8 mouse cellular contexts compared by ENCODE assay signal in genomic region chrX:136707446-136708167, GRCm38 (mm10). TPM values are rescaled to one million over a fixed set of nuclear protein-coding genes. Genes with fewer than 3 reads are reported as not detected.
DNase-seq lines count a peak whose midpoint lies in the region; ATAC-seq and TF ChIP-seq lines count a peak whose summit lies in the region.

Tceal1 (plus strand) TSS chrX:136707982.

- TF ChIP-seq CTCF in cortical plate, adult 2 months (IDR thresholded peaks at IDR 0.05; ENCODE audit: extremely low read depth, insufficient read depth, low read length): no peak
- TF ChIP-seq CTCF in hindbrain, postnatal 0 days (IDR thresholded peaks at IDR 0.05; ENCODE audit: low read depth): no peak

- H3K36me3 ChIP-seq in hindbrain, postnatal 0 days (ENCODE audit: insufficient read depth, low read length): no peaks in the 10 kb centered on the region
- H3K36me3 ChIP-seq in macrophage (ENCODE audit: inconsistent target): no peaks in the 10 kb centered on the region

- peak; percentile 76 for DNase-seq in adrenal gland, postnatal 10 days
- peak; percentile 28 to 41 for DNase-seq in gastrocnemius, adult 8-10 months (ENCODE audit: low spot score in 2 of 2)
- peak; percentile 84 for DNase-seq in hindbrain, postnatal 0 days (ENCODE audit: low spot score)
- DNase-seq in left cerebral cortex, adult 8-10 months (ENCODE audit: low spot score in 2 of 2): peak; percentile 35 to 58
- DNase-seq in right cerebral cortex, adult 2 months (ENCODE audit: low spot score in 2 of 2): peak; percentile 59 to 71

- no peaks in the 10 kb centered on the region for H3K27me3 ChIP-seq in hindbrain, postnatal 0 days (ENCODE audit: insufficient read depth, low read length)

- H3K79me2 ChIP-seq in macrophage (ENCODE audit: inconsistent target): no peaks in the 10 kb centered on the region

- 22% methylated on average over 15 of the region's 15 CpGs for WGBS in hindbrain, postnatal 0 days
- 24% methylated on average over 14 of the region's 15 CpGs for WGBS in macrophage (ENCODE audit: missing documents)

- peak; percentile 95 for ATAC-seq in hindbrain, postnatal 0 days
- ATAC-seq in monocyte, adult 5-6 weeks (replicated peaks; ENCODE audit: insufficient number of reproducible peaks, low FRiP score, low TSS enrichment, poor library complexity, severe bottlenecking): no peak

- H3K4me2 ChIP-seq in hindbrain, postnatal 0 days (ENCODE audit: low read depth, low read length): peak within 1 kb of the TSS; percentile 61

- peak; percentile 84 for TF ChIP-seq POLR2A in cortical plate, adult 2 months (IDR thresholded peaks at IDR 0.05; ENCODE audit: extremely low read depth, insufficient read depth, low read length)

- H3K4me1 ChIP-seq in cortical plate, adult 2 months (ENCODE audit: control insufficient read depth, insufficient read depth, low read length): no peaks in the 10 kb centered on the region
- no peaks in the 10 kb centered on the region for H3K4me1 ChIP-seq in hindbrain, postnatal 0 days (ENCODE audit: insufficient read depth, low read length)

- no peaks in the 10 kb centered on the region for H3K9me3 ChIP-seq in hindbrain, postnatal 0 days (ENCODE audit: low read length)

- peak within 1 kb of the TSS; percentile 70 for H3K4me3 ChIP-seq in cortical plate, adult 2 months (ENCODE audit: insufficient read depth, low read length)
- peak within 1 kb of the TSS; percentile 44 for H3K4me3 ChIP-seq in hindbrain, postnatal 0 days (ENCODE audit: low read length)
- peak within 1 kb of the TSS; percentile 34 for H3K4me3 ChIP-seq in macrophage (ENCODE audit: inconsistent target)

- peak within 1 kb of the TSS; percentile 56 for H3K27ac ChIP-seq in cortical plate, adult 2 months (ENCODE audit: insufficient read depth, low read length)
- peak within 1 kb of the TSS; percentile 86 for H3K27ac ChIP-seq in hindbrain, postnatal 0 days
- H3K27ac ChIP-seq in macrophage: no peak within 1 kb of the TSS

- peak within 1 kb of the TSS; percentile 64 for H3K9ac ChIP-seq in hindbrain, postnatal 0 days (replicated peaks; ENCODE audit: low read length)

RNA-seq across cellular contexts. Expression of gene Tceal1, which starts in this region (rescaled TPM):
- total RNA-seq in adrenal gland, postnatal 10 days (2021): 1 to 10 TPM; 6.4 to 6.9 TPM
- polyA plus RNA-seq in cortical plate, adult 2 months (2012; rRNA removed): 14.9 TPM in 2 replicates
- total RNA-seq in gastrocnemius, adult 8-10 months (2022): 1 to 10 TPM; 2.2 to 3.0 (median 2.6) TPM
- 10.6 and 12.3 TPM in 2 replicates for total RNA-seq in hindbrain, postnatal 0 days (2014; rRNA removed)
- polyA plus RNA-seq in hindbrain, postnatal 0 days (2015; fragmentation: Nextera tagmentation; extraction: Ambion mirVana): 22.5 and 26.8 TPM in 2 replicates
- total RNA-seq in left cerebral cortex, adult 8-10 months (2022): 10 to 100 TPM; 14.5 to 16.3 (median 15.8) TPM
- under 1 TPM in 4 of 26 experiments, not detected in 22; 0.21 to 0.53 (median 0.40) TPM for total RNA-seq in macrophage (2018; cell fraction: chromatin; rRNA removed)
- 1 to 10 TPM in 9 of 26 experiments, under 1 TPM in 17; 0.18 to 1.4 (median 0.61) TPM for total RNA-seq in macrophage (2018; cell fraction: cytosol; rRNA removed)
- total RNA-seq in macrophage (2018; cell fraction: nucleus; rRNA removed): under 1 TPM in 12 of 26 experiments, not detected in 14; 0.20 to 0.69 (median 0.32) TPM
- 1.1 to 1.3 TPM (median 1.2 TPM) in 3 replicates for polyA plus RNA-seq in macrophage (2018)
- not detected in 3 replicates for total RNA-seq in monocyte, adult 5-6 weeks (2017)
